In the genomic region with DNA sequence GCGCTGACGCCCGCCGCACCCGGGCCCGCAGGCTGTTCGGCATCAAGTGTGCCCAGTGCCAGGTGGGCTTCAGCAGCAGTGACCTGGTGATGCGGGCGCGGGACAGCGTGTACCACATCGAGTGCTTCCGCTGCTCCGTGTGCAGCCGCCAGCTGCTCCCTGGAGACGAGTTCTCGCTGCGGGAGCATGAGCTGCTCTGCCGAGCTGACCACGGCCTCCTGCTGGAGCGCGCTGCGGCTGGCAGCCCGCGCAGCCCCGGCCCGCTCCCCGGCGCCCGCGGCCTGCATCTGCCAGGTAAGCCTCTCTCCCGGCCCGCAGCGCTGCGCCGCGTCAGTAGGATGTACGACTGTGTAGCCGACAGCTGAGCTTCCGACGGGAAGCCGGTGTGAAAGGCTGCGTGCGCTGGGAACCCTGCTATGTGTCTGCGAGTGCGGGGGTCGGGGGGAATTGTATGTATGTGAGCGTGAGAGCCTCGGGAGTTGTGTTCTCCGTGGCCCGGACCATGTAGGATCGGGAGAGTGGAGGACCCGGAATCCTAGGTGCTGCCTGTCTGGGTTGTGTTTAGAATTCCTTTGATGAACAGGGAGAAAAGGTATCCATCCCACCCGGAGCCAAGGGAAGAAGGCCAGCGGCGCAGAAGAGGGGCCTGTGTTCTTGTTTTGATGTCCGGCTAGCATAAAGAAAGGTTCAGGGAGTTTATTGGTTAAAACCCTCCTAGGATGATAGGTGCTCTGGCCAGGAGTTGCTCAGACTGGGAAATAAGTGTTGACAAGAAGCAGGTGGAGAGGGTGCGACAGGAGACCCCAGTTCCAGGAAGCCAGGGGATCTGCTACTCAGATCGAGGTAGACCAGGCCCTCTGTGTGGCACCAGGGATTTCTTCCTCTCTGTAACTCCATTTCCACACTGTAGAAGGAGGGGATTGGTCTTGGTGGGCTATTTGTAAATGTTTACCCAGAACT, we compare ENCODE assay signal across 8 mouse cellular contexts. TPM values are rescaled to one million over a fixed set of nuclear protein-coding genes. Genes with fewer than 3 reads are reported as not detected.
DNase-seq lines count a peak whose midpoint lies in the region; ATAC-seq and TF ChIP-seq lines count a peak whose summit lies in the region.
"Had no signal": no experiment of that assay in that cellular context is flagged by ENCODE, and none has a peak within 500 bp of the region (broad histone marks: within the 10 kb centered on the region; RNA-seq: fewer than 3 reads in every experiment).

No protein-coding gene starts in this region.

- no peak for ATAC-seq in forebrain, embryonic 15.5 days (replicated peaks)
- no peak for ATAC-seq in kidney, embryonic 15.5 days (replicated peaks; ENCODE audit: low FRiP score)

- WGBS in thymus, adult 2 months = 8% methylated on average over 59 of the region's 59 CpGs
- 2% methylated on average over 59 of the region's 59 CpGs for WGBS in forebrain, embryonic 15.5 days
- 2% methylated on average over 59 of the region's 59 CpGs for WGBS in kidney, embryonic 15.5 days

- no peak for TF ChIP-seq CTCF in thymus, adult 2 months (IDR thresholded peaks at IDR 0.05; ENCODE audit: borderline replicate concordance, control insufficient read depth, extremely low read depth, insufficient read depth, low read length, poor library complexity)

- H3K27ac ChIP-seq in thymus, adult 2 months (ENCODE audit: control insufficient read depth, insufficient read depth, low read length) = no peak overlapping the region
- no peak overlapping the region for H3K27ac ChIP-seq in forebrain, embryonic 15.5 days (replicated peaks)
- no peak overlapping the region for H3K27ac ChIP-seq in kidney, embryonic 15.5 days

- TF ChIP-seq POLR2A in thymus, adult 2 months (IDR thresholded peaks at IDR 0.05; ENCODE audit: control insufficient read depth, extremely low read depth, insufficient read depth, low read length, poor library complexity) = no peak
- no peak for TF ChIP-seq POLR2A in myocyte (IDR thresholded peaks at IDR 0.05; ENCODE audit: insufficient read length, low read depth)

- no peaks in the 10 kb centered on the region for H3K36me3 ChIP-seq in thymus, adult 2 months (ENCODE audit: control insufficient read depth, insufficient read depth, low read length)
- H3K36me3 ChIP-seq in forebrain, embryonic 15.5 days = no peaks in the 10 kb centered on the region
- H3K36me3 ChIP-seq in kidney, embryonic 15.5 days = no peaks in the 10 kb centered on the region
- H3K36me3 ChIP-seq in myocyte (ENCODE audit: control insufficient read depth, insufficient read depth) = no peaks in the 10 kb centered on the region

- no peak overlapping the region for H3K9ac ChIP-seq in forebrain, embryonic 15.5 days (replicated peaks)
- H3K9ac ChIP-seq in kidney, embryonic 15.5 days = no peak overlapping the region

- peak overlapping the region; percentile 10 for H3K4me3 ChIP-seq in thymus, adult 2 months (ENCODE audit: control insufficient read depth, insufficient read depth, low read length)
- H3K4me3 ChIP-seq in forebrain, embryonic 15.5 days = peak overlapping the region; percentile 42
- H3K4me3 ChIP-seq in kidney, embryonic 15.5 days (replicated peaks) = peak overlapping the region; percentile 50
- peak overlapping the region; percentile 42 for H3K4me3 ChIP-seq in myocyte

- peaks cover 64% of the 10 kb centered on the region for H3K27me3 ChIP-seq in thymus, adult 2 months (ENCODE audit: control insufficient read depth, insufficient read depth, low read length)
- H3K27me3 ChIP-seq in forebrain, embryonic 15.5 days = peaks cover 78% of the 10 kb centered on the region
- H3K27me3 ChIP-seq in kidney, embryonic 15.5 days = peaks cover 100% of the 10 kb centered on the region
- no peaks in the 10 kb centered on the region for H3K27me3 ChIP-seq in myocyte (ENCODE audit: control insufficient read depth, insufficient read depth, insufficient read length)

- peaks cover 21% of the 10 kb centered on the region for H3K4me1 ChIP-seq in thymus, adult 2 months (replicated peaks; ENCODE audit: control insufficient read depth, insufficient read depth, low read length)
- peaks cover 62% of the 10 kb centered on the region for H3K4me1 ChIP-seq in forebrain, embryonic 15.5 days
- H3K4me1 ChIP-seq in kidney, embryonic 15.5 days = peaks cover 66% of the 10 kb centered on the region

- H3ac ChIP-seq in myocyte (ENCODE audit: control insufficient read depth, insufficient read length) = peak overlapping the region; percentile 41

- H3K9me3 ChIP-seq in forebrain, embryonic 15.5 days = no peaks in the 10 kb centered on the region
- H3K9me3 ChIP-seq in kidney, embryonic 15.5 days (replicated peaks) = no peaks in the 10 kb centered on the region

- H3K79me2 ChIP-seq in myocyte (ENCODE audit: control insufficient read depth, insufficient read depth) = no peaks in the 10 kb centered on the region

- peak overlapping the region; percentile 56 for H3K4me2 ChIP-seq in forebrain, embryonic 15.5 days (replicated peaks)
- peak overlapping the region; percentile 85 for H3K4me2 ChIP-seq in kidney, embryonic 15.5 days
- H3K4me2 ChIP-seq in myocyte (ENCODE audit: low read depth) = peak overlapping the region; percentile 76

- DNase-seq in thymus, adult 2 months = peak; percentile 11
- DNase-seq in thymus, postnatal 10 days (ENCODE audit: low spot score in 2 of 2) = no peak
- DNase-seq in frontal cortex, postnatal 14 days (ENCODE audit: low spot score in 2 of 2) = no peak
- no peak for DNase-seq in spleen, postnatal 14 days (ENCODE audit: low spot score in 2 of 2)

TF ChIP-seq in myocyte, 11 proteins besides CTCF, POLR2A, EP300 and RAD21:
- TF ChIP-seq TCF12 (IDR thresholded peaks at IDR 0.05; ENCODE audit: insufficient read depth, poor library complexity, severe bottlenecking) = no peak
- TF ChIP-seq MYOG (IDR thresholded peaks at IDR 0.05; ENCODE audit: control insufficient read depth in 1 of 3, insufficient read depth in 1 of 3, insufficient read length in 2 of 3, low read depth in 2 of 3) = no peak
- TF ChIP-seq POLR2AphosphoS2 (IDR thresholded peaks at IDR 0.05; ENCODE audit: insufficient read length, low read depth) = no peak
- TF ChIP-seq MYOD1 (IDR thresholded peaks at IDR 0.05; ENCODE audit: control insufficient read depth in 1 of 3, insufficient read length in 2 of 3, low read depth in 2 of 3) = no peak
- TF ChIP-seq E2F4 (IDR thresholded peaks at IDR 0.05; ENCODE audit: insufficient read depth) = no peak
- TF ChIP-seq REST (IDR thresholded peaks at IDR 0.05; ENCODE audit: insufficient read depth, insufficient read length) = no peak
- TF ChIP-seq TCF3 (IDR thresholded peaks at IDR 0.05; ENCODE audit: insufficient read length, low read depth) = no peak
- no peak for TF ChIP-seq SRF (IDR thresholded peaks at IDR 0.05; ENCODE audit: control insufficient read depth, insufficient read length, low read depth)
- TF ChIP-seq MAX (IDR thresholded peaks at IDR 0.05; ENCODE audit: low read depth) = no peak
- no peak for TF ChIP-seq USF1 (IDR thresholded peaks at IDR 0.05; ENCODE audit: low read depth)

RNA-seq across cellular contexts. Expression of a gene that starts 4.2 kb away (rescaled TPM):
- 3.8 and 4.5 TPM in 2 replicates for polyA plus RNA-seq in thymus, adult 2 months (2012; rRNA removed)
- polyA plus RNA-seq in forebrain, embryonic 15.5 days (2015; fragmentation: Nextera tagmentation; extraction: Ambion mirVana) = 0.11 and 0.33 TPM in 2 replicates
- 0.10 and 0.27 TPM in 2 replicates for polyA plus RNA-seq in kidney, embryonic 15.5 days (2015; fragmentation: Nextera tagmentation; extraction: Ambion mirVana)
- 3.2 TPM for polyA plus RNA-seq in myocyte (2012; fragmentation: generic; extraction: Trizol)
- polyA plus RNA-seq: liver, adult 2 months had no signal

RNA-seq across cellular contexts. Expression of a gene that starts 30.6 kb away (rescaled TPM):
- 41.9 and 45.3 TPM in 2 replicates for polyA plus RNA-seq in thymus, adult 2 months (2012; rRNA removed)
- 96.2 and 97.4 TPM in 2 replicates for polyA plus RNA-seq in forebrain, embryonic 15.5 days (2015; fragmentation: Nextera tagmentation; extraction: Ambion mirVana)
- polyA plus RNA-seq in kidney, embryonic 15.5 days (2015; fragmentation: Nextera tagmentation; extraction: Ambion mirVana) = 199 and 218 TPM in 2 replicates
- 98.3 TPM for polyA plus RNA-seq in myocyte (2012; fragmentation: generic; extraction: Trizol)
